Mouse (Mus musculus): ENCODE data around the gene Usp27x.

Gene Usp27x

GRCm38 (mm10) chrX:7375716-7376480 is at the start of gene Usp27x:
Gene Usp27x, minus strand, starts transcription at chrX:7375830.
- DNase-seq (ENCODE audit: low spot score in 2 of 2), result peak; percentile 69 to 77

GRCm38 (mm10) chrX:7422691-7423111 is 47.1 kb upstream of the Usp27x start:
- DNase-seq (ENCODE audit: low spot score in 2 of 2), result peak; percentile 26 to 27

- DNase-seq (ENCODE audit: low spot score in 2 of 2), result no peak
Observed at GRCm38 (mm10) chrX:7422166-7422565, 46.5 kb upstream of the Usp27x start.

GRCm38 (mm10) chrX:7421016-7421415 is 45.4 kb upstream of the Usp27x start:
- peak in 1 of 2 experiments; percentile 42 for DNase-seq (ENCODE audit: low spot score in 2 of 2)

- no peak for DNase-seq (ENCODE audit: low spot score in 2 of 2)
Observed at GRCm38 (mm10) chrX:7416178-7416871, 40.7 kb upstream of the Usp27x start.

- DNase-seq (ENCODE audit: low spot score in 2 of 2), result no peak
Observed at GRCm38 (mm10) chrX:7415308-7415707, 39.7 kb upstream of the Usp27x start.

- no peak for DNase-seq (ENCODE audit: low spot score in 2 of 2)
Observed at GRCm38 (mm10) chrX:7412239-7413033, 36.8 kb upstream of the Usp27x start.

GRCm38 (mm10) chrX:7376586-7376985 is 956 bp upstream of the Usp27x start:
- DNase-seq (ENCODE audit: low spot score in 2 of 2), result peak in 1 of 2 experiments; percentile 2

- no peak for DNase-seq (ENCODE audit: low spot score in 2 of 2)
Observed at GRCm38 (mm10) chrX:7375322-7375715, 311 bp downstream of the Usp27x start.

GRCm38 (mm10) chrX:7325455-7325854 is 50.2 kb downstream of the Usp27x start:
- DNase-seq (ENCODE audit: low spot score in 2 of 2), result no peak

GRCm38 (mm10) chrX:7322288-7322687 is 53.3 kb downstream of the Usp27x start:
- DNase-seq (ENCODE audit: low spot score in 2 of 2), result peak; percentile 3 to 24

Measured in urinary bladder, adult 18-20 months (tissue).